Mouse (Mus musculus) midbrain, embryonic 14.5 days (tissue): ENCODE data around the gene Olfr43. TPM values are rescaled to one million over a fixed set of nuclear protein-coding genes. Genes with fewer than 3 reads are reported as not detected.

ENCODE experiments used
- ATAC-seq: fragments of 200-750 bp; cut with Nextera tagmentation; 2 replicates; pipeline ENCODE4 v1.8.0; 2017; ENCODE audit warnings: moderate number of reproducible peaks, moderate library complexity; ENCODE audit not compliant: low FRiP score, low TSS enrichment
- DNase-seq: peaks from one replicate; pipeline ENCODE4 v3.0.0-alpha.2; 2015
- H3K27ac ChIP-seq: fragments of 300-500 bp; sonication (generic); replicated peaks from 2 replicates; pipeline ENCODE4 v1.5.1; 2014; ENCODE audit warnings: mild to moderate bottlenecking, low read depth, low read length, moderate library complexity
- H3K27me3 ChIP-seq: fragments of 300-500 bp; sonication (generic); 2 replicates; pipeline ENCODE4 v1.6.1; 2014; ENCODE audit warnings: low read length, control low read depth, mixed read lengths; ENCODE audit not compliant: control insufficient read depth, insufficient read depth
- H3K36me3 ChIP-seq: fragments of 300-500 bp; sonication (generic); 2 replicates; pipeline ENCODE4 v1.6.1; 2014; ENCODE audit warnings: low read length, control low read depth; ENCODE audit not compliant: control insufficient read depth, insufficient read depth
- H3K4me1 ChIP-seq: fragments of 300-500 bp; sonication (generic); 2 replicates; pipeline ENCODE4 v1.6.1; 2014; ENCODE audit warnings: mild to moderate bottlenecking, antibody characterized with exemption, low read length, control low read depth; ENCODE audit not compliant: control insufficient read depth, insufficient read depth
- H3K4me2 ChIP-seq: fragments of 300-500 bp; sonication (generic); 2 replicates; pipeline ENCODE4 v1.6.1; 2014; ENCODE audit warnings: mild to moderate bottlenecking, low read length, moderate library complexity
- H3K4me3 ChIP-seq: fragments of 300-500 bp; sonication (generic); replicated peaks from 2 replicates; pipeline ENCODE4 v1.5.1; 2014; ENCODE audit warnings: low read depth, low read length
- H3K9ac ChIP-seq: fragments of 300-500 bp; sonication (generic); replicated peaks from 2 replicates; pipeline ENCODE4 v1.6.1; 2014; ENCODE audit warnings: mild to moderate bottlenecking, low read length, moderate library complexity
- H3K9me3 ChIP-seq: fragments of 300-500 bp; sonication (generic); 2 replicates; pipeline ENCODE4 v1.6.1; 2016; ENCODE audit warnings: low read length, control low read depth, mixed read lengths; ENCODE audit not compliant: control insufficient read depth
- WGBS: fragments of 180-500 bp; shearing (Covaris S2); extraction: QIAGEN DNeasy Blood & Tissue Kit; methylation state at CpG from one replicate; pipeline ENCODE4 v1.1.7; 2014; 5-methylcytosine and 5-hydroxymethylcytosine counted together
- polyA plus RNA-seq: library from polyadenylated mRNA; unstranded; fragments of >200 nt; fragmentation: Nextera tagmentation; extraction: Ambion mirVana; gene quantifications from 2 replicates; pipeline ENCODE4 v1.2.1, GENCODE M21; 2014

Gene Olfr43
- polyA plus RNA-seq: not detected in 2 replicates

GRCm38 (mm10) chr11:74211279-74211678 is at the start of gene Olfr43:
Gene Olfr43, minus strand, starts transcription at chr11:74211379.
- 58% methylated on average over 1 of the region's 1 CpGs for WGBS
- Histone ChIP-seq H3K9me3 (peaks cover 16% of the 10 kb centered on the region), H3K36me3 (no peaks in the 10 kb centered on the region), H3K4me3 (no peak within 1 kb of the TSS), H3K27ac (no peak within 1 kb of the TSS), H3K4me2 (no peak within 1 kb of the TSS), H3K4me1 (no peaks in the 10 kb centered on the region), H3K27me3 (no peaks in the 10 kb centered on the region), H3K9ac (no peak within 1 kb of the TSS)
- ATAC-seq: no peak
- DNase-seq: no peak

GRCm38 (mm10) chr11:74259508-74259907 is 48.3 kb upstream of the Olfr43 start, which contains the start of gene Olfr406:
Gene Olfr406, plus strand, starts transcription at chr11:74259808.
- H3K4me2 ChIP-seq: no peak within 1 kb of the TSS
- 51% methylated on average over 2 of the region's 2 CpGs for WGBS
- H3K9me3 ChIP-seq: peaks cover 4% of the 10 kb centered on the region; the same call in 1 of the 2 replicates
- H3K27me3 ChIP-seq: no peaks in the 10 kb centered on the region
- no peak within 1 kb of the TSS for H3K4me3 ChIP-seq
- no peaks in the 10 kb centered on the region for H3K4me1 ChIP-seq
- H3K27ac ChIP-seq: no peak within 1 kb of the TSS
- H3K36me3 ChIP-seq: no peaks in the 10 kb centered on the region
- DNase-seq (no peak), ATAC-seq (no peak)
- H3K9ac ChIP-seq: no peak within 1 kb of the TSS

GRCm38 (mm10) chr11:74241201-74241600 is 30.0 kb upstream of the Olfr43 start:
- Histone ChIP-seq H3K4me2 (no peak overlapping the region), H3K9ac (no peak overlapping the region), H3K9me3 (peaks cover 15% of the 10 kb centered on the region; the same call in 1 of the 2 replicates), H3K4me1 (no peaks in the 10 kb centered on the region), H3K4me3 (no peak overlapping the region), H3K27ac (no peak overlapping the region), H3K27me3 (no peaks in the 10 kb centered on the region), H3K36me3 (no peaks in the 10 kb centered on the region)
- no peak for DNase-seq
- 91% methylated on average over 3 of the region's 3 CpGs for WGBS
- ATAC-seq: no peak

- no peaks in the 10 kb centered on the region for H3K27me3 ChIP-seq
- ATAC-seq (no peak), DNase-seq (no peak)
- H3K4me3 ChIP-seq: no peak within 1 kb of the TSS
- H3K4me1 ChIP-seq: no peaks in the 10 kb centered on the region
- no peaks in the 10 kb centered on the region for H3K36me3 ChIP-seq
- H3K27ac ChIP-seq: no peak within 1 kb of the TSS
- no peak within 1 kb of the TSS for H3K9ac ChIP-seq
- no peak within 1 kb of the TSS for H3K4me2 ChIP-seq
- H3K9me3 ChIP-seq: peaks cover 10% of the 10 kb centered on the region; the same call in 1 of the 2 replicates
Observed at GRCm38 (mm10) chr11:74185949-74186348, 25.2 kb downstream of the Olfr43 start, which contains the start of gene Olfr403. Gene Olfr403, plus strand, starts transcription at chr11:74186249.

GRCm38 (mm10) chr11:74183745-74184144 is 27.4 kb downstream of the Olfr43 start:
- no peak overlapping the region for H3K4me3 ChIP-seq
- peaks cover 22% of the 10 kb centered on the region; the same call in 1 of the 2 replicates for H3K9me3 ChIP-seq
- no peak overlapping the region for H3K4me2 ChIP-seq
- ATAC-seq (no peak), DNase-seq (no peak)
- no peaks in the 10 kb centered on the region for H3K27me3 ChIP-seq
- no peaks in the 10 kb centered on the region for H3K36me3 ChIP-seq
- no peak overlapping the region for H3K9ac ChIP-seq
- no peak overlapping the region for H3K27ac ChIP-seq
- 84% methylated on average over 4 of the region's 4 CpGs for WGBS
- no peaks in the 10 kb centered on the region for H3K4me1 ChIP-seq

GRCm38 (mm10) chr11:74183168-74183567 is 28.0 kb downstream of the Olfr43 start:
- DNase-seq (no peak), ATAC-seq (no peak)
- 81% methylated on average over 4 of the region's 4 CpGs for WGBS
- no peaks in the 10 kb centered on the region for H3K4me1 ChIP-seq
- H3K36me3 ChIP-seq: no peaks in the 10 kb centered on the region
- no peak overlapping the region for H3K4me2 ChIP-seq
- H3K9me3 ChIP-seq: peaks cover 22% of the 10 kb centered on the region; the same call in 1 of the 2 replicates
- no peaks in the 10 kb centered on the region for H3K27me3 ChIP-seq
- H3K9ac ChIP-seq: no peak overlapping the region
- H3K27ac ChIP-seq: no peak overlapping the region
- H3K4me3 ChIP-seq: no peak overlapping the region

- ATAC-seq (no peak), DNase-seq (no peak)
- Histone ChIP-seq H3K27me3 (no peaks in the 10 kb centered on the region), H3K4me2 (no peak overlapping the region), H3K4me1 (no peaks in the 10 kb centered on the region), H3K4me3 (no peak overlapping the region), H3K9me3 (peaks cover 7% of the 10 kb centered on the region), H3K36me3 (no peaks in the 10 kb centered on the region), H3K9ac (no peak overlapping the region), H3K27ac (no peak overlapping the region)
Observed at GRCm38 (mm10) chr11:74168771-74169170, 42.4 kb downstream of the Olfr43 start.

Other genes with a start within 250 kb of the Olfr43 start
- gene Olfr398, start 221.0 kb downstream of the Olfr43 start, polyA plus RNA-seq: not detected in 2 replicates
- not detected in 2 replicates for gene Olfr139, start 154.8 kb downstream of the Olfr43 start, polyA plus RNA-seq
- gene Olfr399, start 154.8 kb downstream of the Olfr43 start, polyA plus RNA-seq: not detected in 2 replicates
- not detected in 2 replicates for gene Zfp616, start 141.4 kb downstream of the Olfr43 start, polyA plus RNA-seq
- not detected in 2 replicates for gene Olfr401, start 97.7 kb downstream of the Olfr43 start, polyA plus RNA-seq
- not detected in 2 replicates for gene Olfr402, start 57.9 kb downstream of the Olfr43 start, polyA plus RNA-seq
- not detected in 2 replicates for gene Olfr403, start 25.1 kb downstream of the Olfr43 start, polyA plus RNA-seq
- not detected in 2 replicates for gene Olfr406, start 48.4 kb upstream of the Olfr43 start, polyA plus RNA-seq
- not detected in 2 replicates for gene Olfr59, start 72.4 kb upstream of the Olfr43 start, polyA plus RNA-seq
- gene Olfr410, start 126.7 kb upstream of the Olfr43 start, polyA plus RNA-seq: not detected in 2 replicates
- not detected in 2 replicates for gene Olfr411, start 141.3 kb upstream of the Olfr43 start, polyA plus RNA-seq
- gene Olfr412, start 150.7 kb upstream of the Olfr43 start, polyA plus RNA-seq: not detected in 2 replicates